Mouse (Mus musculus) CH12.LX (cell line): ENCODE data around the gene Atp5d.

Experiments used
- CHD1 ChIP-seq: IDR thresholded peaks from 2 replicates; pipeline ENCODE4 v1.6.1; 2012; ENCODE audit warnings: low read depth, low read length, improper control_type of control experiment, inconsistent platforms
- CTCF ChIP-seq, 2 experiments: IDR thresholded peaks in 1 of 2; conservative IDR thresholded peaks in 1 of 2; 2 replicates each; pipeline ENCODE4 v1.5.1; 2011 to 2012; ENCODE audit warnings: low read depth in 2 of 2, low read length in 2 of 2, improper control_type of control experiment in 1 of 2, inconsistent platforms in 1 of 2, mild to moderate bottlenecking in 1 of 2, moderate library complexity in 1 of 2
- EP300 ChIP-seq: IDR thresholded peaks from 2 replicates; pipeline ENCODE4 v1.6.1; 2011; ENCODE audit warnings: low read length, improper control_type of control experiment
- HCFC1 ChIP-seq: IDR thresholded peaks from 2 replicates; pipeline ENCODE4 v1.6.1; 2012; ENCODE audit warnings: low read depth, mild to moderate bottlenecking, inconsistent platforms, low read length, improper control_type of control experiment
- JUND ChIP-seq: conservative IDR thresholded peaks from 2 replicates; pipeline ENCODE4 v1.6.1; 2011; ENCODE audit warnings: low read depth, low read length, improper control_type of control experiment
- MAFK ChIP-seq: IDR thresholded peaks from 2 replicates; pipeline ENCODE4 v1.6.1; 2011; ENCODE audit warnings: low read length, improper control_type of control experiment; ENCODE audit not compliant: insufficient replicate concordance
- MAZ ChIP-seq: IDR thresholded peaks from 2 replicates; pipeline ENCODE4 v1.6.1; 2012; ENCODE audit warnings: low read depth, mild to moderate bottlenecking, inconsistent platforms, low read length, improper control_type of control experiment, moderate library complexity
- MEF2A ChIP-seq: IDR thresholded peaks from 2 replicates; pipeline ENCODE4 v1.6.1; 2014; ENCODE audit warnings: low read depth, mild to moderate bottlenecking, inconsistent platforms, low read length, improper control_type of control experiment, borderline replicate concordance
- POLR2A ChIP-seq: IDR thresholded peaks from 2 replicates; pipeline ENCODE4 v1.6.1; 2011; ENCODE audit warnings: low read depth, mild to moderate bottlenecking, improper control_type of control experiment, low read length
- POLR2AphosphoS2 ChIP-seq: IDR thresholded peaks from 2 replicates; pipeline ENCODE4 v1.6.1; 2011; ENCODE audit warnings: low read depth, low read length, improper control_type of control experiment
- SMC3 ChIP-seq: IDR thresholded peaks from 2 replicates; pipeline ENCODE4 v1.6.1; 2011; ENCODE audit warnings: low read depth, low read length, improper control_type of control experiment
- USF1 ChIP-seq: IDR thresholded peaks from 2 replicates; pipeline ENCODE4 v1.6.1; 2014; ENCODE audit warnings: low read depth, mild to moderate bottlenecking, inconsistent platforms, low read length, improper control_type of control experiment
- ZNF384 ChIP-seq: IDR thresholded peaks from 2 replicates; pipeline ENCODE4 v1.6.1; 2012; ENCODE audit warnings: low read depth, low read length, improper control_type of control experiment, inconsistent platforms

- TF ChIP-seq EP300 (no peak), POLR2AphosphoS2 (no peak), CTCF (conservative IDR thresholded peaks at IDR 0.05 in 1 of 2, IDR thresholded peaks at IDR 0.05 in 1 of 2; ENCODE audit: low read depth in 2 of 2, low read length in 2 of 2) (no peak), JUND (no peak), HCFC1 (no peak), ZNF384 (no peak), USF1 (no peak), POLR2A (no peak), MEF2A (no peak), CHD1 (no peak), SMC3 (no peak), MAZ (no peak), MAFK (no peak)
Measured at GRCm38 (mm10) chr10:80153713-80154112, 15.3 kb downstream of the Atp5d start.
